Mouse (Mus musculus) hindbrain, embryonic 14.5 days (tissue): ENCODE measurements around the gene Plekhm3. TPM values are rescaled to one million over a fixed set of nuclear protein-coding genes. Genes with fewer than 3 reads are reported as not detected.

ENCODE experiments used
- ATAC-seq: fragments of 200-750 bp; cut with Nextera tagmentation; 2 replicates; pipeline ENCODE4 v1.8.0; 2017; ENCODE audit warnings: moderate number of reproducible peaks, mild to moderate bottlenecking, moderate TSS enrichment, moderate library complexity; ENCODE audit not compliant: low FRiP score
- DNase-seq: peaks from one replicate; pipeline ENCODE4 v3.0.0-alpha.2; 2015; ENCODE audit warnings: low spot score
- H3K27ac ChIP-seq: fragments of 300-500 bp; sonication (generic); 2 replicates; pipeline ENCODE4 v1.5.1; 2014; ENCODE audit warnings: mild to moderate bottlenecking, moderate library complexity
- H3K27me3 ChIP-seq: fragments of 300-500 bp; sonication (generic); 2 replicates; pipeline ENCODE4 v1.6.1; 2014; ENCODE audit warnings: mild to moderate bottlenecking, low read length, mixed read lengths; ENCODE audit not compliant: control insufficient read depth, insufficient read depth
- H3K36me3 ChIP-seq: fragments of 300-500 bp; sonication (generic); replicated peaks from 2 replicates; pipeline ENCODE4 v1.6.1; 2014; ENCODE audit not compliant: control insufficient read depth, insufficient read depth
- H3K4me1 ChIP-seq: fragments of 300-500 bp; sonication (generic); replicated peaks from 2 replicates; pipeline ENCODE4 v1.6.1; 2014; ENCODE audit warnings: antibody characterized with exemption, low read length, mixed read lengths; ENCODE audit not compliant: control insufficient read depth, insufficient read depth
- H3K4me2 ChIP-seq: fragments of 300-500 bp; sonication (generic); replicated peaks from 2 replicates; pipeline ENCODE4 v1.6.1; 2014; ENCODE audit warnings: mild to moderate bottlenecking, moderate library complexity
- H3K4me3 ChIP-seq: fragments of 300-500 bp; sonication (generic); replicated peaks from 2 replicates; pipeline ENCODE4 v1.5.1; 2014; ENCODE audit warnings: mild to moderate bottlenecking, low read length
- H3K9ac ChIP-seq: fragments of 300-500 bp; sonication (generic); 2 replicates; pipeline ENCODE4 v1.6.1; 2014
- H3K9me3 ChIP-seq: fragments of 300-500 bp; sonication (generic); 2 replicates; pipeline ENCODE4 v1.6.1; 2016; ENCODE audit warnings: low read length; ENCODE audit not compliant: control insufficient read depth
- WGBS: fragments of 180-500 bp; shearing (Covaris S2); extraction: QIAGEN DNeasy Blood & Tissue Kit; methylation state at CpG from one replicate; pipeline ENCODE4 v1.1.7; 2014; 5-methylcytosine and 5-hydroxymethylcytosine counted together
- polyA plus RNA-seq: library from polyadenylated mRNA; unstranded; fragments of >200 nt; fragmentation: Nextera tagmentation; extraction: Ambion mirVana; gene quantifications from 2 replicates; pipeline ENCODE4 v1.2.1, GENCODE M21; 2014

The Plekhm3 gene
- polyA plus RNA-seq, 1 experiment from 2014 or later = 9.1 TPM

DNA sequence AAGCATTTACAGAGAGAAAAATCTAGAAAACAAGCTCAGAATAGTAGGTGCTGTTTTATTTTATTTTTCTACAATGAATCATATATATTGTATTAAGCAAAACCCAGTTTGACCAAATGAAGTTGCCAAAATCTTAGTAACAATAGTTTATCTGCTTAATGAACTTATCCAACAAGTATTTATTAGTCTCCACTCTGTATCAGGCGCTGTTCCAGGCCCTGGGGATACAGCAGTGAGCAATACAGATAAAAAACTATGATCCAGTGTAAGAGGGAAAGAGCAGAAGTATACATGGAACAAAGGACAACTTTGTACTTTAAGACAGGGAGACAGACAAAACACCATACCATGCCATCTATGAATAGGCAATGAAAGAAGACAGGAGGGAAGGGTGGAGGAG is 81.5 kb downstream of the Plekhm3 start:
- Histone ChIP-seq H3K36me3 (no peaks in the 10 kb centered on the region), H3K9ac (no peak overlapping the region), H3K4me1 (no peaks in the 10 kb centered on the region), H3K27ac (no peak overlapping the region), H3K27me3 (no peaks in the 10 kb centered on the region), H3K4me3 (no peak overlapping the region), H3K4me2 (no peak overlapping the region), H3K9me3 (no peaks in the 10 kb centered on the region)
- DNase-seq (no peak), ATAC-seq (no peak)
- 88% methylated on average over 1 of the region's 1 CpGs for WGBS

DNA sequence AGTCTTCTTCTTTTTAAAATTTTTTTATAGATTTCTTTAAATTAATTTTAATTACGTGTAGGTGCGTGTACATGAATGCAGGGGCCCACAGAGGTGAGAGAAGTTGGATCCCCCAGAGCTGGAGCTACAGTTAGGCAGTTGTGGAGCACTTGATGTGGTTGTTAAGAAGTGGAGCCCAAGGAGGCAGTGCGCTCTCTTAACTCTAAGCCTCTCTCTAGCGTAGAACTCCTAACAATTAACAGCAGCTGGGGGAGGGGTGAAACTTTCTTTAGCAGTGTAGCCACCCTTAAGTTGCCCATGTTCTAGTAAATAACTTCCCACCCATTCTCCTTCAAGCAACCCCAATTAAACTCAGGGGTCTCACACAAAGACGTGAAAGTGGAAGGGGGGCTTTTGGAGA is 84.7 kb downstream of the Plekhm3 start:
- no peaks in the 10 kb centered on the region for H3K9me3 ChIP-seq
- no peak overlapping the region for H3K4me3 ChIP-seq
- WGBS = 78% methylated on average over 5 of the region's 5 CpGs
- H3K4me1 ChIP-seq = no peaks in the 10 kb centered on the region
- no peaks in the 10 kb centered on the region for H3K27me3 ChIP-seq
- H3K36me3 ChIP-seq = no peaks in the 10 kb centered on the region
- no peak overlapping the region for H3K27ac ChIP-seq
- no peak overlapping the region for H3K4me2 ChIP-seq
- no peak overlapping the region for H3K9ac ChIP-seq
- no peak for DNase-seq
- ATAC-seq = no peak

DNA sequence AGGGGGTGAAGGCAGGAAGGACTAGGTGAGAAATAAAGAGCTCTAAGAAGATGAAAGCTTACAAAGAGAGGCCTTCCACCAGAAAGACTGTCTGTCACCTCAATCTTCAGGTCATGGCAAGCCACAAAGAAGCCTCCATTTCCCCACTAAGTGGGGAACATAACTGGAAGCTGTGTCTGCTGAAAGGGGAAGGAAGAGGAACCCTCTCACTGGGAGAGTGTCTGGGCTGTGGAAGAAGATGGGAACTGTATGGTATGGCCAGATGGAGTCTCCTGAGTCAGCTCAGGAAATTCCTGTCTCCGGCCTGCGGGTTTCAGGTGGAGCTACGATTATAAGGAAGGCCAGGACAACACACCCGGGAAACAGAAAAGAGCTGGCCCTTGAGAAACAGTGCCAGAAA is 88.9 kb downstream of the Plekhm3 start:
- WGBS = 75% methylated on average over 4 of the region's 4 CpGs
- Histone ChIP-seq H3K4me1 (no peaks in the 10 kb centered on the region), H3K36me3 (no peaks in the 10 kb centered on the region), H3K9me3 (no peaks in the 10 kb centered on the region), H3K9ac (no peak overlapping the region), H3K4me2 (no peak overlapping the region), H3K4me3 (no peak overlapping the region), H3K27ac (no peak overlapping the region), H3K27me3 (no peaks in the 10 kb centered on the region)
- ATAC-seq (no peak), DNase-seq (no peak)

DNA sequence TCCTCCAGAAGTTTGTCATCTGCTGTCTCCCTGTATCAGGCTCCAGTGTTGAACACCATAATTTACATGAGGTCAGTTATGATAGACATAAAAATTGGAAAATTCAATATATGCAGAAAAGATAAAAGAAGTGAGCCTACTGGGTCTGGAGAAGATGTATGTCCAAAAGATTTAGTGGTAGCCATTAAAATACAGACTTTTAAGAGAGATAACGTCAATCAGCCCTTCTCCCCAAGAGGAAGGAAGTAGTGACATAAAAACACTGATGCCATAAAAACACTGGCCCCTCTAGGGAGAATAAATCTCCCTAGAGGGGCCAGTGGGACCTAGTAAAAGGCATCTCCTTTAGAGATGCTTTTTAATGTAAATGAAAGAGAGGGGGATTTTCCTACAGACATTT is 90.5 kb downstream of the Plekhm3 start:
- DNase-seq = no peak
- no peaks in the 10 kb centered on the region for H3K9me3 ChIP-seq
- H3K27me3 ChIP-seq = no peaks in the 10 kb centered on the region
- H3K36me3 ChIP-seq = no peaks in the 10 kb centered on the region
- no peaks in the 10 kb centered on the region for H3K4me1 ChIP-seq
- no peak for ATAC-seq
- H3K4me2 ChIP-seq = no peak overlapping the region
- H3K27ac ChIP-seq = no peak overlapping the region
- WGBS = 60% methylated on average over 1 of the region's 1 CpGs
- H3K4me3 ChIP-seq = no peak overlapping the region
- no peak overlapping the region for H3K9ac ChIP-seq

DNA sequence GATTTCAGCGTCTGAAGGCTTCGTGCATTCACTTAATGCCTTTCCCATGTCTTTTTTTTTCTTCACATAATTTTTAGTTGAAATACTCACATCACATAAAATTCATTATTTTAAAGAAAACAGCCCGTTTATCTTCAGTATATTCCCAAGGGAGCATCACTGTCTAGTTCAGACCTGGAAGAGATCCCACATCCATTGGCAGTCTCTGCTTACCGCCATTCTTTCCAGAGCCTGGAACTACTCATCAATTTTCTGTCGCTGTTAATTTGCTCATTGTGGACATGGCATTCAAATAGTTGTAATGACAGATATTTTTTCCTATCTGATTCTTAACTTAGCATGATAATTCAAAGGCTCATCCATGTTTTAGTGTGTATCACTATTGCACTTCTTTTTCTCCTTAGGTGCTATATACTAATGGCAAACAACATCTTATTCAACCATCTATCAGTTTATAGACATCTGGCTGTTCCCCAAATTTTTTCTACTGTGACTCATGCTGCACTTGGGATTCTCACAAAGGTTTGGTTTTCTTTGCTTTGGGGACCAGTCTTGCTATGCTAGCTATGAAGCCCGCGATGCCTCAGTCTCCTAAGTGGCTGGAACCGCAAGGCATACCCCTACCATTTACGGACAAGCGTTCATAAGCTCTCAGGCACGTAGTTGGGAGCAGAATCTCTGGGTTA is 96.2 kb downstream of the Plekhm3 start:
- no peak for DNase-seq
- Histone ChIP-seq H3K4me3 (no peak overlapping the region), H3K9me3 (no peaks in the 10 kb centered on the region), H3K9ac (no peak overlapping the region), H3K4me2 (no peak overlapping the region), H3K27me3 (no peaks in the 10 kb centered on the region), H3K36me3 (no peaks in the 10 kb centered on the region), H3K27ac (no peak overlapping the region), H3K4me1 (no peaks in the 10 kb centered on the region)
- WGBS = 86% methylated on average over 11 of the region's 11 CpGs
- no peak for ATAC-seq

DNA sequence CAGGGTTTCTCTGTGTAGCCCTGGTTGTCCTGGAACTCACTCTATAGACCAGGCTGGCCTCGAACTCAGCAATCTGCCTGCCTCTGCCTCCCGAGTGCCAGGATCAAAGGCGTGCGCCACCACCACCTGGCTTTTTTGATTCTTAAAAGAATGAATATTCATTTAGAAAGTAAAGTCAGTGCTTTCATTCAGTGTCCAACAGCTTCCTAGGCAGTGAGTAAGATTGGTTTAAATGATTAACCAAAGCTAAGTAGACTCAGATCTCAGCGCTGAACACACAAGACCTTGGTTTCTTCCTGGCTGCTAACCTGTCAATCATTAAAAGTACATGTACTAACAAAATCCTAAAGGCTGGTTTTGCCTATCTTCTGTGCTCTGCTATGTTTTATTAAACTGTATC is 96.8 kb downstream of the Plekhm3 start:
- Histone ChIP-seq H3K9ac (no peak overlapping the region), H3K27ac (no peak overlapping the region), H3K27me3 (no peaks in the 10 kb centered on the region), H3K4me1 (no peaks in the 10 kb centered on the region), H3K4me3 (no peak overlapping the region), H3K4me2 (no peak overlapping the region), H3K36me3 (no peaks in the 10 kb centered on the region), H3K9me3 (no peaks in the 10 kb centered on the region)
- ATAC-seq = no peak
- WGBS = 90% methylated on average over 5 of the region's 5 CpGs
- DNase-seq = no peak

DNA sequence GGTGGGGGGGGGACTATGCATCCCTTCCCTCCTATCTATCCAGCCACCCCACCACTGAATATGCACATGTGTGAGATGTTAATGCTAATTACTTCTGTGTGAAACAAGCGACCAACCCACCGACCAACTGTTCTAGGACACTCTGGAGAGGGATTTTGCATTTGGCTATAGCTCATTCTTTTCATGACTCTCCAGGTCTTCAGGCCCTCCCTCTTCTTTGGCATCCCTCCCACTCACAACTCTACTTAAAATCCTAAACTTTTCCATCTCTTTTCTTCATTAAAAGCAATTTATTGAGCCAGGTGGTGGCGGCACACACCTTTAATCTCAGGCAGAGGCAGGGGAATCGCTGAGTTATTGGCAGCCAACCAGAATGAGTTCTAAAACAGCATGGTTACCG is 101.8 kb downstream of the Plekhm3 start:
- H3K9ac ChIP-seq = no peak overlapping the region
- no peaks in the 10 kb centered on the region for H3K27me3 ChIP-seq
- H3K9me3 ChIP-seq = no peaks in the 10 kb centered on the region
- 71% methylated on average over 5 of the region's 5 CpGs for WGBS
- no peak overlapping the region for H3K4me2 ChIP-seq
- DNase-seq (no peak), ATAC-seq (no peak)
- H3K4me1 ChIP-seq = peaks cover 6% of the 10 kb centered on the region; the same call in 1 of the 2 replicates
- no peak overlapping the region for H3K4me3 ChIP-seq
- no peak overlapping the region for H3K27ac ChIP-seq
- H3K36me3 ChIP-seq = no peaks in the 10 kb centered on the region

DNA sequence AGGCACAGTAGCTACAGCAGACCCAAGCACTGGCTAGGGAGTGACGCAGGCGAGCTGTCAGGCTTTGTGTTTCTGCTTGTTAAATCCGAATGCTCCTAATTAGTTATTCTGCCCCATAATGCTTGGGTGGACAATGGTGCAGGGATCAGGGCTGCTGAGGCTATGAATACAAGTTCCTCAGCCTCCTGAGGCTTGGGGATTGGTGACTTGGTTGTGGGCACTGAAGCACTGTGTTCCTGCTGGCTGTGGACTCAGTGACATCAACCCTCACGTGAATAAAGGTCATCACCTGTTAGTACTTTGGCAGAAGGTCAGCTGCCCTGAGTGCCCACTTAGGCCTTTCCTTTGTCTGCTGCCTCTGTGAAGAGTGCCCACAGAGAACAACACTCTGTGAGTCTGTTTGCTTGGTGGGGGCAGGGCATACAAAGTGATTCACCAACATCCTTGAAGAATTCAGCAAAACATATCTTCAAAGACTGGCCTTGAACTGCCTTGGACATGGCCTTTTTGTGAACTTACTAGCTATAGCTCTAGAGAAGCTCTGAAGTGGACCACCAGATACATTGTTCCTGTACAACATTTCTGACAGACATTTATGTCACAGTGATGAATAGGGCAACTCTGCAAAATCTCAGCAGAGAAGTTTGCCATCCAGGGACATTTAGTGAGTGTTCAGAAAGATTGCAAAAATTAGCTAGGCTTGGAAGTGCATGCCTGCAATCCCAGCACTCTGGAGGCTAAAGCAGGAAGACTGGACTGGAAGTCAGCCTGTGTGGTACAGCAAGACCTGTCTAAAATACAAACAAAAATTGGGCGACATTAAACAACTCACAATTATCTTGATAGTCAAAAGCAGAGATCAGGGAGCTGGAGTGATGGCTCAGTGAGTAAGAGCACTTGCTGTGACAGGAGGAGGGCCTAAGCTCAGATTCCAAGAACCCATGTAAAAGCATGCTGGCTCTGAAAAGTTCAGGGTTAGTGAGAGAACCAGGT is 102.6 kb downstream of the Plekhm3 start:
- peak; percentile 80; the same call in 1 of the 2 replicates for ATAC-seq
- no peak overlapping the region for H3K9ac ChIP-seq
- H3K4me1 ChIP-seq = peaks cover 6% of the 10 kb centered on the region; the same call in 1 of the 2 replicates
- H3K27me3 ChIP-seq = no peaks in the 10 kb centered on the region
- no peaks in the 10 kb centered on the region for H3K36me3 ChIP-seq
- H3K27ac ChIP-seq = no peak overlapping the region
- WGBS = 25% methylated on average over 5 of the region's 5 CpGs
- no peaks in the 10 kb centered on the region for H3K9me3 ChIP-seq
- no peak overlapping the region for H3K4me3 ChIP-seq
- no peak overlapping the region for H3K4me2 ChIP-seq
- DNase-seq = no peak

DNA sequence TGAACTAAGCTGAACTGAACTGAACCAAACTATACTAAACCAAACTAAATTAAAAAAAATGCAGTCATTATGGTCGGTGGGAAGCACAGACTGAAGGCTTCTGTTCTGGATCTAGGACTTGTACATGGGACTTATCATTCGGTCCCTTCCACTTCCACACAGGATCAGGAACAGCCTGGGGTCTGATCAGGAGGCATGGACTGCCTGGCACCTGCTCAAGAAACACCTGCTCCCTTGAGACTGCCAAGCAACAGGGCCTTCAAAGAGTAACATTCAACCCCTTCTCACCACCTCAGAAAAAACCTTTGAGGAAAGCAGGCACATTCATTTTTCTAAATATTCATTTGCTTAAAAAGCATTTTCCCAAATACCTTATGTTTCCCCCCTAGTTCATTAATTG is 103.4 kb downstream of the Plekhm3 start:
- H3K27me3 ChIP-seq = no peaks in the 10 kb centered on the region
- no peak overlapping the region for H3K4me3 ChIP-seq
- 77% methylated on average over 2 of the region's 2 CpGs for WGBS
- H3K4me1 ChIP-seq = peaks cover 6% of the 10 kb centered on the region; the same call in 1 of the 2 replicates
- H3K27ac ChIP-seq = no peak overlapping the region
- DNase-seq = no peak
- H3K4me2 ChIP-seq = no peak overlapping the region
- H3K9me3 ChIP-seq = no peaks in the 10 kb centered on the region
- no peaks in the 10 kb centered on the region for H3K36me3 ChIP-seq
- no peak for ATAC-seq
- no peak overlapping the region for H3K9ac ChIP-seq
